Mouse (Mus musculus) CD4-positive, CD25-positive, alpha-beta regulatory T cell, adult 9 weeks (primary cell): ENCODE results near the gene Pi4kb. TPM values are rescaled to one million over a fixed set of nuclear protein-coding genes. Genes with fewer than 3 reads are reported as not detected.

Experiments
- polyA plus RNA-seq: library from polyadenylated mRNA; unstranded; fragments of 100-300 nt; shearing (Covaris generic); gene quantifications from one replicate; pipeline ENCODE4 v1.2.1, GENCODE M21; 2017

The Pi4kb gene
- 10.3 TPM for polyA plus RNA-seq

DNA sequence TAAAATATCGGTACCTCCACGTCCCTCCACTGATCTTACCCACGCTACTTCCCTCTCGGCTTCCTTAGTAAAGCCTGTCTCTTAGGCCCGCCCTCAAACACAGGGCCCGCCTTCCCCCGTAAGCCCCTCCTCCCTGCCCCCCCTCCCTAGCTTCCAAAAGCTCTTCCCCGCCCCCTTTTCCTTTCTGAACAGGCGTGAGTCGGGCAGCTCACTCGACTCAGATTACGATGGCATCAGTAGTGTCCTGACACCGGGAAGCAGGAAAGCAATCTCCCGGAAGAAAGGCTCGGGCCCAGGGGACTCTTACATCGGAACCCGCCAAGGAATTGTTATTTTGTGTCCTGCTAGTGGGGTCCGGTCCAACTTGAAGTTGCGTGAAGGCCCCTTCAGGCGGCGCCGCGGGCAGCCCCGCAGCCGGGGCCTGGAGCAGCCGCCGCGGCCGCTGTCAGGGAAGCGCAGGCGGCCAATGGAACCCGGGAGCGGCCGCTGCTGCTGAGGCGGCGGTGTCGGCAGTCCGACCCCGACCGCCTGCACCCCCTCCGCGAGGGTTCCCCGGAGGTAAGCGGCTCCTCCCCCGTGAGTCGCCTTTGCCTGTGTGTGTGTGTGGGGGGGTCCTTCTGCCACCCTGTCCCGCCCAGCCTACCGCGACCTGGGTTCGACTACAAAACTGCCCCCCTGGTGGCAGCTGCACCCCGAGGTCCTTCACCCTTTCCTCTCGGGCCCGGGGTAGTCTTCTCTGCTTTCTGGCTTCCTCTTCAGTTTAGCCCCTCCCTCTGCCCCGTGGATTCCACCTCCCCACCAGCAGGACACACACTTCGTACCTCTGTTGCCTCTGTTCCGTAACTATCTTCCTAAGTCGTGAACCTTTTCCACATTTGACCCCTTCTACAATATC is at the start of gene Pi4kb:
TSS of gene Pi4kb (plus strand) at position 204 of the 895 bp plus-strand sequence.

DNA sequence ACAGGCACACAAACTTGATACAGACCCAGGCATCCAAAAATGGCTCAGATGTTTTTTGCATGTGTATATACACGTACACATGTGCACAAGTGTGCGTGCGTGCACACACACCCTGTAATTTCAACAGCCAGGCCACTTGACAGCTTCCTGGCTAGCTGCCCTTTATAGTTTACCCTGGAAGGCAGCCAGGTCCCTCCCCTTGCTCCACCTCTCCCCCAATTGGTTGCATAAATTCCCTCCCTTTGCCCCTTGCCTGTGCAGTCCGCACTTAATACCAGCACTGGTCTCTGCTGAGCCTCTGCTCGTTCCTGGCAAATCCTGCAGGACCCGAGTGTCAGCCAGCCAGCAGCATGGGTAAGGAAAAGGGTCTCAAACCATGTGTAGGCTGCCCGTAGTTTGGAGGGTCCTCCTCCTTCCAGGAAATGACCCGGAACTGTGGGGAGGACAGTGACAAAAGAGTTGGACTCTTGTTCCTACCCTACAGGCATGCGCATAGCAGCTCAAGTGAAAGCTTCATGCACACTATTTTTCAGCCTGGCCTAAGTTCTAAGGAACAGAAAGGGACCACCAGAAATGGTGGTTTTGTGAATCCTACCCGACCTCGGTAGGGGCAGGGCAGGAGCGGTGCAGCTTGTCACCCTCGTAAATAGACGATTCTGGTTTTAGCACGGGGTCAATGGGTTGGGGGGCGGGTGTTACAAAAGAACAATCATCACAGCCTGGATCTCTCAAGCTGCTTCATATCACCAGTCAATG is 41.5 kb upstream of the Pi4kb start, which contains the start of gene Selenbp1:
TSS of gene Selenbp1 (plus strand) at position 248 of the 756 bp plus-strand sequence.

DNA sequence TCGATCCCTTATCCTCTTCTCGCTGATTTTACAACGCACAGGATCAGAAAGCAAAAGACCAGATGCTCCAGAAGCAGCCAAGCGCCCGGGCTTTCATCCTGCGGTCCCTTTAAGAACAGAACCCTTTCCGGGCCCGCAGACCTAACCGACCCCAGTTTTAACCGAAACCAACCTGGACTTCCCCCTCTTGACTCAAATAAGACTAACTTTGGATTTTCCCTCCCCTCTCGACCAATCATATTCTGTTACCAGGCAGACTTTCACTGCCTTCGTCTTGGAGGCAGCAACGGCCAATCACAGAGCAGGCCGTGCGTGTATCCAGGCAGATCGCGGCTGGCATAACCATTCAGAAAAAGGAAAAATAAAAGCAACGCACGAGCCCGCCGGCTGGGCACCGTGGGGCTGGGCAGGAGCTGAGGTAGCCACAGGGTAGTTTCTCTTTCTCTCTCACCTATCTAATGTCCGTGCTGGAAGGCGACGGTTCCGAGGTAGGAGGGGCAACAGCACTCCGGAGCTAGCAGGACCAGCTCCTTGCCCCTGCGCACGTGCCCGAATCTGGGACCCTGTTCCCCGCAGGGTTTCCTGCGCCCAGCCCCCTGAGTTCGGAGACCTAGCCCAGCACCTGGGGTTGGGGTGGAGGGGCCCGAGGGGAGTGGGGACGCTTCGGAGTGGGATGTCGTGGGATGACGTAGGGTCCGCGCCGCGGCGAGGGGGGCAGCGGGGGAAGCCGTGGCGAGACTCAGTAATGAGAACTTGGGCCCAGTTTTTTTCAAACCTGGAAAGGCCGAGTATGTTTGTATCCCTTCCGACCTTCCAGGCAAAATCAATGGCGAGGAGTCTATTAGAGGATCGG is 20.5 kb upstream of the Pi4kb start, which contains the start of gene Rfx5:
TSS of gene Rfx5 (plus strand) at position 312 of the 853 bp plus-strand sequence.

DNA sequence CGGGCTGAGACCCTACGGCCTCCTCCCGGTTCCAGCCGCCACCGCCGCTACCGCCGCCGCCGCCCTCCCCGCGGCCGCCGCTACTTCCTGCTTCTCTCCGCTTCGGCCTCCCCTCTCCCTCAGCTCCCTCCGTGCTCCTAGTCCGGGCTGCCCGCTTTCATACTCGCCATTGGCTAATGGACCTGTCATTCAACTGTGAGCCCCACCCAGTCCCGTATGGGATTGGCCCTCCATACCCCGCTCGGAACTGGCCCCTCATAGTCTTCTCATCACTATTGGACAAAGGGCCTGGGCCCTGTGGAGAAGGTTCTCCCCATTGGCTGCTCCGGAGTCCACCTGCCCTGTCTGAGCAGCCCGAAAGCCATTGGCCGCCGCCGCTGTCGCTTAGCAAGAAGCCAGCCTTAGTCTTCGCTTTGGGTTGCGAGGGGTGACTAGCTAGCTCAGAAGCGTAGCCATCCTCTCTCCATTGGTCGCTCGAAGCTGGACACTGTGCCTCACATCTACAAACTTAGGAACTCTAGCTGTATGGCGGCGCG is 40.9 kb downstream of the Pi4kb start, which contains the start of gene Zfp687:
TSS of gene Zfp687 (minus strand) at position 112 of the 536 bp plus-strand sequence.

GRCm38 (mm10) chr3:95042166-95042837 is 67.8 kb downstream of the Pi4kb start, which contains the start of gene Psmd4:
Gene Psmd4, minus strand, starts transcription at chr3:95042614.

Other genes starting within 250 kb of the Pi4kb start
- gene Cgn, start 188.2 kb upstream of the Pi4kb start, polyA plus RNA-seq, result not detected
- 20.0 TPM for gene Pogz, start 137.2 kb upstream of the Pi4kb start, polyA plus RNA-seq
- gene Psmb4, start 87.8 kb upstream of the Pi4kb start, polyA plus RNA-seq, result 386 TPM
- gene Selenbp1, start 41.7 kb upstream of the Pi4kb start, polyA plus RNA-seq, result 4.8 TPM
- 13.5 TPM for gene Rfx5, start 20.7 kb upstream of the Pi4kb start, polyA plus RNA-seq
- gene Zfp687, start 40.7 kb downstream of the Pi4kb start, polyA plus RNA-seq, result 82.6 TPM
- gene Psmd4, start 67.9 kb downstream of the Pi4kb start, polyA plus RNA-seq, result 335 TPM
- gene Pip5k1a, start 132.2 kb downstream of the Pi4kb start, polyA plus RNA-seq, result 36.5 TPM
- 115 TPM for gene Vps72, start 136.3 kb downstream of the Pi4kb start, polyA plus RNA-seq
- 3.1 TPM for gene Tmod4, start 149.7 kb downstream of the Pi4kb start, polyA plus RNA-seq
- 121 TPM for gene Scnm1, start 159.3 kb downstream of the Pi4kb start, polyA plus RNA-seq
- gene Lysmd1, start 159.4 kb downstream of the Pi4kb start, polyA plus RNA-seq, result 38.7 TPM
- 310 TPM for gene Tnfaip8l2, start 167.6 kb downstream of the Pi4kb start, polyA plus RNA-seq
- gene Sema6c, start 185.7 kb downstream of the Pi4kb start, polyA plus RNA-seq, result 0.24 TPM
- gene Gabpb2, start 243.2 kb downstream of the Pi4kb start, polyA plus RNA-seq, result 38.0 TPM